Mouse (Mus musculus) left cerebral cortex, postnatal 10 days (tissue): ENCODE measurements around the gene Pnpla2. TPM values are rescaled to one million over a fixed set of nuclear protein-coding genes. Genes with fewer than 3 reads are reported as not detected.

Source experiments
- DNase-seq, 2 experiments: peaks; one replicate each; pipeline ENCODE4 v3.0.0; 2021 to 2022; ENCODE audit warnings: low spot score in 2 of 2, mixed read lengths in 1 of 2; ENCODE audit errors: extremely low spot score in 1 of 2
- intact Hi-C: fragments of 180-260 bp; cut with DNase I; formaldehyde crosslinking; loops from one replicate; pipeline ENCODE4 v1.15.1; 2025
- total RNA-seq, 2 experiments: library from RNA; stranded (reverse); gene quantifications; 2 replicates each; pipeline ENCODE4 v1.2.3; 2021

The Pnpla2 gene
- total RNA-seq, 2 experiments from 2014 or later, result 19.2 to 25.5 TPM

- intact Hi-C loops, result no loop called here
- no peak for DNase-seq
Measured at GRCm38 (mm10) chr7:141495379-141495778, 40.4 kb downstream of the Pnpla2 start.

GRCm38 (mm10) chr7:141495940-141496339 lies 40.9 kb downstream of the Pnpla2 start:
- intact Hi-C loops, result no loop called here
- no peak for DNase-seq

GRCm38 (mm10) chr7:141497600-141497999 lies 42.6 kb downstream of the Pnpla2 start:
- no peak for DNase-seq
- intact Hi-C loops, result no loop called here

- intact Hi-C loops, result no loop called here
Measured at GRCm38 (mm10) chr7:141501820-141502555, 47.0 kb downstream of the Pnpla2 start.

DNA sequence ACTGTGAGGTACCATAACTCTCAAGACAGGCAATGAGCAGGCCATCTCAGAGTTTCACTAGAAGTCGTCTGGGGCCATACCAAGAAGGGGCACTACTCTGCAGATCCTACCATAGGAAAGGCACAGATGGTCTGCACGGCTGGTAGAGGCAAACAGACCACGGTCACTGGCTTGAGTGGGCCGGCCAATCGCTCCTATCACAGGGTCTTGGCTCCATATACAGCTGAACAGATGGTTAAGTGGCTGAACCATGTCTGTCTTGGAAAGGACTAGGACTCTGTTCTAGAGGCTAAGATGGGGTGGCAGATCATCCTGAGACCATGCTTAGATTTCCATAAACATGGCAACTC lies 47.5 kb downstream of the Pnpla2 start:
- intact Hi-C loops, result no loop called here
- DNase-seq, result no peak

More at GRCm38 (mm10) chr7:141501820-141502555, 47.0 kb downstream of the Pnpla2 start:
- DNase-seq, result no peak

DNA sequence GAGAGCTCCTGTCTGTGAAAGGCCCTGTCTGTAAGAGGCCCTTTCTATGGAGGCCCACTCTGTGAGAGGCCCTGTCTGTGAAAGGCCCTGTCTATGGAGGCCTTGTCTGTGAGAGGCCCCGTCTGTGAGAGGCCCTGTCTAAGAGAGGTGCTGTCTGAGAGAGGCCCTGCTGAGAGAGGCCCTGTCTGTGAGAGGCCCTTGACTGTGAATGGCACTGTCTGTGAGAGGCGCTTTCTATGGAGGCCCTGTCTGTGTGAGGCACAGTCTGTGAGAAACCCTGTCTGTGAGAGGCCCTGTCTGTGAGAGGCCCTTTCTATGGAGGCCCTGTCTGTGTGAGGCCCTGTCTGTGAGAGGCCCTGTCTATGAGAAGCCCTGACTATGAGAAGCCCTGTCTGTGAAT lies 51.3 kb downstream of the Pnpla2 start:
- DNase-seq, result no peak
- intact Hi-C loops, result no loop called here

DNA sequence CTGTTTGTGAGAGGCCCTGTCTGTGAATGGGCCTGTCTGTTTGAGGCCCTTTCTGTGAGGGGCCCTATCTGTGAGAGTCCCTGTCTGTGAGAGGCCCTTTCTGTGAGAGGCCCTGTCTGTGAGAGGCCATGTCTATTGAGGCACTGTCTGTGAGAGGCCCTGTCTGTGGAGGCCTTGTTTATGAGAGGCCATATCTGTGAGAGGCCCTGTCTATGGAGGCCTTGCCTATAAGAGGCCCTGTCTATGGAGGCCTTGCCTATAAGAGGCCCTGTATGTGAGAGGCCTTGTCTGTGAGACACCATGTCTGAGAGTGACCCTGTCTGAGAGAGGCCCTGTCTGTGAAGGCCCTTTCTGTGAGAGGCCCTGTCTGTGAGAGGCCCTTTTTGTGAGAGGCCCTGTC lies 53.2 kb downstream of the Pnpla2 start:
- no peak for DNase-seq
- intact Hi-C loops, result no loop called here

GRCm38 (mm10) chr7:141510196-141510595 lies 55.2 kb downstream of the Pnpla2 start:
- no peak for DNase-seq
- intact Hi-C loops, result no loop called here

Other genes with a start within 250 kb of the Pnpla2 start
- not detected for gene Lmntd2, start 241.1 kb upstream of the Pnpla2 start, total RNA-seq
- gene Rassf7, start 239.3 kb upstream of the Pnpla2 start, total RNA-seq, result under 1 TPM; 0.58 to 0.69 TPM
- 10 to 100 TPM; 63.6 to 69.6 TPM for gene Phrf1, start 226.4 kb upstream of the Pnpla2 start, total RNA-seq
- under 1 TPM; 0.22 to 0.58 TPM for gene Irf7, start 188.7 kb upstream of the Pnpla2 start, total RNA-seq
- not detected for gene Cdhr5, start 178.4 kb upstream of the Pnpla2 start, total RNA-seq
- not detected for gene Sct, start 176.1 kb upstream of the Pnpla2 start, total RNA-seq
- gene Drd4, start 163.2 kb upstream of the Pnpla2 start, total RNA-seq, result under 1 TPM; 0.15 to 0.36 TPM
- 100 to 1,000 TPM; 258 to 269 TPM for gene Deaf1, start 127.5 kb upstream of the Pnpla2 start, total RNA-seq
- 10 to 100 TPM; 21.6 to 23.5 TPM for gene Tmem80, start 127.5 kb upstream of the Pnpla2 start, total RNA-seq
- gene Eps8l2, start 116.3 kb upstream of the Pnpla2 start, total RNA-seq, result 1 to 10 TPM; 1.1 to 1.4 TPM
- 100 to 1,000 TPM; 113 to 114 TPM for gene Taldo1, start 63.0 kb upstream of the Pnpla2 start, total RNA-seq
- 10 to 100 TPM; 38.2 to 39.5 TPM for gene Gatd1, start 41.1 kb upstream of the Pnpla2 start, total RNA-seq
- gene Cend1, start 25.7 kb upstream of the Pnpla2 start, total RNA-seq, result 100 to 1,000 TPM; 267 to 296 TPM
- gene Slc25a22, start 17.3 kb upstream of the Pnpla2 start, total RNA-seq, result 100 to 1,000 TPM; 286 to 306 TPM
- gene Pidd1, start 11.2 kb upstream of the Pnpla2 start, total RNA-seq, result 1 to 10 TPM; 1.8 to 2.0 TPM
- gene Rplp2, start 7.8 kb upstream of the Pnpla2 start, total RNA-seq, result 100 to 1,000 TPM; 687 to 705 TPM
- gene Cracr2b, start 5.9 kb downstream of the Pnpla2 start, total RNA-seq, result 1 to 10 TPM; 3.4 to 5.8 TPM
- 10 to 100 TPM; 31.8 to 33.7 TPM for gene Cd151, start 12.2 kb downstream of the Pnpla2 start, total RNA-seq
- 10 to 100 TPM; 43.8 to 45.0 TPM for gene Polr2l, start 19.9 kb downstream of the Pnpla2 start, total RNA-seq
- 10 to 100 TPM; 29.0 to 35.4 TPM for gene Tspan4, start 20.0 kb downstream of the Pnpla2 start, total RNA-seq
- gene Chid1, start 84.7 kb downstream of the Pnpla2 start, total RNA-seq, result 10 to 100 TPM; 69.2 to 71.1 TPM
- 100 to 1,000 TPM; 257 to 265 TPM for gene Ap2a2, start 107.0 kb downstream of the Pnpla2 start, total RNA-seq
- not detected for gene Muc6, start 200.1 kb downstream of the Pnpla2 start, total RNA-seq
- gene Muc2, start 235.1 kb downstream of the Pnpla2 start, total RNA-seq, result under 1 TPM; 0.34 to 0.55 TPM